Mouse (Mus musculus): ENCODE data around the gene Gm21987. TPM values are rescaled to one million over a fixed set of nuclear protein-coding genes. Genes with fewer than 3 reads are reported as not detected.

The Gm21987 gene
- polyA plus RNA-seq, 1 experiment from 2014 or later, result not detected

DNA sequence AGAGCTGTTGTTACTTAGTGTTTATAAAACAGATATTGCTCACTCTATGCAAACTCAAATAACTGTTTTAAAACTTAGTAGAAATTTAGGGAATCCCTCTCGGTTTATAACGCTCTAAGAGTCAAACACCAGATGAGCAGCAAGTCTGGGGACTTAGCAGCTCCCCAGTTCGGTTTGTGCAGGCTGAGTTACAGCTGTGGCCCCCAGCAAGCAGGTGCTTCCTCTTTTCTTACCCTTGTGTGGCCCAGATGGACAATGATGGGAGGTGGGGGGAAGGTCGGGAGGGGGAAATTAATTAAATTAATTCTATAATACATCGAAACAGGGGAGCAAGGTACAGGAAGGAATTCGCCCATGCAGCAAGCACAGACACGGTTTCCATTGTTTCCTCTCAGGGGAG, 39.2 kb upstream of the Gm21987 start:
- no peaks in the 10 kb centered on the region for H3K9me3 ChIP-seq (ENCODE audit: low read depth, low read length)
- H3K4me3 ChIP-seq (ENCODE audit: low read depth, low read length), result no peak overlapping the region
- no peaks in the 10 kb centered on the region for H3K27me3 ChIP-seq (ENCODE audit: insufficient read depth, low read length)
- no peak overlapping the region for H3K9ac ChIP-seq
- H3K4me1 ChIP-seq (ENCODE audit: insufficient read depth), result no peaks in the 10 kb centered on the region
- no peak for TF ChIP-seq CTCF (IDR thresholded peaks at IDR 0.05; ENCODE audit: low read depth)
- 58% methylated on average over 7 of the region's 7 CpGs for WGBS
- ATAC-seq (ENCODE audit: insufficient read depth), result no peak
- H3K4me2 ChIP-seq, result no peak overlapping the region
- no peak overlapping the region for H3K27ac ChIP-seq (ENCODE audit: low read depth)
- no peak for DNase-seq
- H3K36me3 ChIP-seq (ENCODE audit: insufficient read depth), result no peaks in the 10 kb centered on the region

- Histone ChIP-seq H3K4me3 (ENCODE audit: low read depth, low read length) (no peak overlapping the region), H3K4me2 (no peak overlapping the region), H3K36me3 (ENCODE audit: insufficient read depth) (no peaks in the 10 kb centered on the region), H3K4me1 (ENCODE audit: insufficient read depth) (no peaks in the 10 kb centered on the region), H3K9ac (no peak overlapping the region), H3K9me3 (ENCODE audit: low read depth, low read length) (no peaks in the 10 kb centered on the region), H3K27me3 (ENCODE audit: insufficient read depth, low read length) (no peaks in the 10 kb centered on the region), H3K27ac (ENCODE audit: low read depth) (no peak overlapping the region)
- WGBS, result 89% methylated on average over 11 of the region's 11 CpGs
- no peak for ATAC-seq (ENCODE audit: insufficient read depth)
- no peak for DNase-seq
- TF ChIP-seq CTCF (IDR thresholded peaks at IDR 0.05; ENCODE audit: low read depth), result no peak
Observed at GRCm38 (mm10) chr16:38308195-38308594, 38.6 kb upstream of the Gm21987 start.

GRCm38 (mm10) chr16:38318492-38318891, 28.3 kb upstream of the Gm21987 start:
- Histone ChIP-seq H3K27ac (ENCODE audit: low read depth) (no peak overlapping the region), H3K9me3 (ENCODE audit: low read depth, low read length) (no peaks in the 10 kb centered on the region), H3K4me2 (no peak overlapping the region), H3K4me3 (ENCODE audit: low read depth, low read length) (no peak overlapping the region), H3K9ac (no peak overlapping the region), H3K36me3 (ENCODE audit: insufficient read depth) (no peaks in the 10 kb centered on the region), H3K4me1 (ENCODE audit: insufficient read depth) (no peaks in the 10 kb centered on the region), H3K27me3 (ENCODE audit: insufficient read depth, low read length) (no peaks in the 10 kb centered on the region)
- WGBS, result 68% methylated on average over 9 of the region's 9 CpGs
- ATAC-seq (ENCODE audit: insufficient read depth) (no peak), DNase-seq (no peak)
- TF ChIP-seq CTCF (IDR thresholded peaks at IDR 0.05; ENCODE audit: low read depth), result no peak

DNA sequence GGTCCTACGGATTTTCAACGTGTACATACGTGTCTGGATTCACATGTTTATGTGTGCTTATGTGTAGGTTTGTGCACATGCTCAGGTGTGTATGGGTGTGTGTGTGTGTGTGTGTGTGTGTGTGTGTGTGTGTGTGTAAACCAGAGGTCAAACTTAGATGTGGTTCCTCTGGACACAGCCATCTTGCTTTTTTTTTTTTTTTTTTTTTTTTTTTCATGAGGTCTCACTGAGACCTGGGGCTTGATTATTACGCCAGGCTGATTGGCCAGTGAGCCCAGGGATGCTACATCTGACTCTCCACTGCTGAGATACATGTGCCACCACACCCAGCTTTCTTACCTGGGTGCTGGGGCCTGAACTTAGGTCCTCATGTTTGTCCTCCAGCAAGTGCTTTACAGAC, 27.8 kb upstream of the Gm21987 start:
- ATAC-seq (ENCODE audit: insufficient read depth) (no peak), DNase-seq (no peak)
- H3K9ac ChIP-seq, result no peak overlapping the region
- H3K9me3 ChIP-seq (ENCODE audit: low read depth, low read length), result no peaks in the 10 kb centered on the region
- H3K4me1 ChIP-seq (ENCODE audit: insufficient read depth), result no peaks in the 10 kb centered on the region
- TF ChIP-seq CTCF (IDR thresholded peaks at IDR 0.05; ENCODE audit: low read depth), result no peak
- H3K4me3 ChIP-seq (ENCODE audit: low read depth, low read length), result no peak overlapping the region
- WGBS, result 90% methylated on average over 4 of the region's 4 CpGs
- no peak overlapping the region for H3K4me2 ChIP-seq
- no peaks in the 10 kb centered on the region for H3K27me3 ChIP-seq (ENCODE audit: insufficient read depth, low read length)
- no peaks in the 10 kb centered on the region for H3K36me3 ChIP-seq (ENCODE audit: insufficient read depth)
- no peak overlapping the region for H3K27ac ChIP-seq (ENCODE audit: low read depth)

DNA sequence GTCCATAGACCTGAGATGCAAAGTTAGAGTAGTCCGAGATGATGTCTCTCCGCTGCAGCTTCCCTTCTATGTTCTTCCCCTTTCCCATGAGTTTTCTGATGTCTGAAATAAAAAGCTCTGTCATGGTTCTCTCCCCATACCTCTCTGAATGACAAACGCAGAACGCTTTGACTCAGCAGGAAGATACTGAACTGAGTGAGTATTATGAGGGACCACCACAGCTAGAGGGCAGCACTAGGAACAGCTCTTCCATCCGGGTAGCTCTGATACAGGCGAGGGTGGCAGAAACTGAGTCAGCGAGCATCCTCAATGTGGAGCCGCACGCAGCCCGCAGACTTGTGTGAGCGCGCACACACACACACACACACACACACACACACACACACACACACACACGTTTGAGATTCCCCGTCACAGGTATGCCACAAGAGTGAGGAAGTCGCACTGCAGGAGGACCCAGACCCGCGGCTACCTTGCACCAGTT, 25.3 kb upstream of the Gm21987 start:
- TF ChIP-seq CTCF (IDR thresholded peaks at IDR 0.05; ENCODE audit: low read depth), result peak; percentile 69
- 28% methylated on average over 17 of the region's 17 CpGs for WGBS
- Histone ChIP-seq H3K9ac (no peak overlapping the region; the same call in 1 of the 2 replicates), H3K9me3 (ENCODE audit: low read depth, low read length) (no peaks in the 10 kb centered on the region), H3K27me3 (ENCODE audit: insufficient read depth, low read length) (no peaks in the 10 kb centered on the region), H3K36me3 (ENCODE audit: insufficient read depth) (no peaks in the 10 kb centered on the region), H3K4me3 (ENCODE audit: low read depth, low read length) (no peak overlapping the region), H3K4me1 (ENCODE audit: insufficient read depth) (no peaks in the 10 kb centered on the region), H3K4me2 (peak overlapping the region; percentile 43; the same call in 1 of the 2 replicates), H3K27ac (ENCODE audit: low read depth) (no peak overlapping the region)
- ATAC-seq (ENCODE audit: insufficient read depth) (peak; percentile 44; the same call in 1 of the 2 replicates), DNase-seq (peak; percentile 80)

DNA sequence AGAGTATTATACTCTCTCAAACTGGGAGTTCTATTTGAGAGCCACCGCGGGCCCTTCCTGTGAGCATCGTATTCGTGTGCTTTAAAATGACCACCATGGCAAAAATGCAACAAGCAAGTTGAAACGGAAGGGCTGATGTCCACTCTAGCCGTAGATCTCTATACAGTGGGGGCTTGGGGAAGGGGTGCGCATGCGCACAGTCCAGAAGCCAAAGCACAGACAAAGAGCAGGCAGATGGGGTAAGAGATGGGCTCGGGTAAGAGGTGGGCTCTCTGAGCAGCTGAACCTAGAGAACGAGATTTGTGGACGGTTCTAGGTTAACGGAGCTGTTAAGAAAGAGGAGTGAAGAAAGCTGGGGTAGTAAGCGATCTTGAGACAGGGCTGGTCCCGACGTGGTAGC, 22.5 kb upstream of the Gm21987 start:
- no peak for DNase-seq

GRCm38 (mm10) chr16:38326778-38327397, 20.0 kb upstream of the Gm21987 start:
- H3K36me3 ChIP-seq (ENCODE audit: insufficient read depth), result no peaks in the 10 kb centered on the region
- no peaks in the 10 kb centered on the region for H3K27me3 ChIP-seq (ENCODE audit: insufficient read depth, low read length)
- H3K4me3 ChIP-seq (ENCODE audit: low read depth, low read length), result no peak overlapping the region
- no peaks in the 10 kb centered on the region for H3K9me3 ChIP-seq (ENCODE audit: low read depth, low read length)
- H3K4me1 ChIP-seq (ENCODE audit: insufficient read depth), result no peaks in the 10 kb centered on the region
- no peak overlapping the region for H3K9ac ChIP-seq
- no peak for ATAC-seq (ENCODE audit: insufficient read depth)
- no peak for DNase-seq
- WGBS, result 86% methylated on average over 11 of the region's 11 CpGs
- no peak overlapping the region for H3K4me2 ChIP-seq
- no peak for TF ChIP-seq CTCF (IDR thresholded peaks at IDR 0.05; ENCODE audit: low read depth)
- no peak overlapping the region for H3K27ac ChIP-seq (ENCODE audit: low read depth)

More for the DNA sequence above, 22.5 kb upstream of the Gm21987 start:
- Histone ChIP-seq H3K4me1 (ENCODE audit: insufficient read depth) (no peaks in the 10 kb centered on the region), H3K9me3 (ENCODE audit: low read depth, low read length) (no peaks in the 10 kb centered on the region), H3K27ac (ENCODE audit: low read depth) (no peak overlapping the region), H3K27me3 (ENCODE audit: insufficient read depth, low read length) (no peaks in the 10 kb centered on the region), H3K9ac (no peak overlapping the region), H3K4me2 (no peak overlapping the region), H3K4me3 (ENCODE audit: low read depth, low read length) (no peak overlapping the region), H3K36me3 (ENCODE audit: insufficient read depth) (no peaks in the 10 kb centered on the region)
- 88% methylated on average over 15 of the region's 15 CpGs for WGBS
- no peak for ATAC-seq (ENCODE audit: insufficient read depth)
- TF ChIP-seq CTCF (IDR thresholded peaks at IDR 0.05; ENCODE audit: low read depth), result no peak

Data from lung, embryonic 14.5 days (tissue).